Mouse (Mus musculus) hindbrain, embryonic 13.5 days (tissue): ENCODE results near the gene Frmd4b. TPM values are rescaled to one million over a fixed set of nuclear protein-coding genes. Genes with fewer than 3 reads are reported as not detected.
A peak's percentile ranks its signal among the peaks of the same experiment; 100 is the strongest.

ENCODE experiments used
- ATAC-seq: fragments of 200-750 bp; cut with Nextera tagmentation; 2 replicates; pipeline ENCODE4 v1.8.0; 2017; ENCODE audit warnings: moderate TSS enrichment; ENCODE audit not compliant: low FRiP score
- H3K27ac ChIP-seq: fragments of 300-500 bp; sonication (generic); 2 replicates; pipeline ENCODE4 v1.5.1; 2015; ENCODE audit warnings: inconsistent platforms, mild to moderate bottlenecking, moderate library complexity
- H3K27me3 ChIP-seq: fragments of 300-500 bp; sonication (generic); 2 replicates; pipeline ENCODE4 v1.6.1; 2015; ENCODE audit warnings: mild to moderate bottlenecking, inconsistent platforms
- H3K36me3 ChIP-seq: fragments of 300-500 bp; sonication (generic); 2 replicates; pipeline ENCODE4 v1.6.1; 2015; ENCODE audit warnings: mild to moderate bottlenecking, inconsistent platforms
- H3K4me1 ChIP-seq: fragments of 300-500 bp; sonication (generic); replicated peaks from 2 replicates; pipeline ENCODE4 v1.6.1; 2015; ENCODE audit warnings: inconsistent platforms
- H3K4me2 ChIP-seq: fragments of 300-500 bp; sonication (generic); 2 replicates; pipeline ENCODE4 v1.6.1; 2015; ENCODE audit warnings: inconsistent platforms, mild to moderate bottlenecking, moderate library complexity
- H3K4me3 ChIP-seq: fragments of 300-500 bp; sonication (generic); 2 replicates; pipeline ENCODE4 v1.5.1; 2015; ENCODE audit warnings: mild to moderate bottlenecking, inconsistent platforms
- H3K9ac ChIP-seq: fragments of 300-500 bp; sonication (generic); 2 replicates; pipeline ENCODE4 v1.6.1; 2015; ENCODE audit warnings: mild to moderate bottlenecking, inconsistent platforms
- H3K9me3 ChIP-seq: fragments of 300-500 bp; sonication (generic); 2 replicates; pipeline ENCODE4 v1.6.1; 2016; ENCODE audit warnings: inconsistent platforms
- WGBS: fragments of 180-500 bp; shearing (Covaris S2); methylation state at CpG from one replicate; pipeline ENCODE4 v1.1.7; 2015; 5-methylcytosine and 5-hydroxymethylcytosine counted together
- polyA plus RNA-seq: library from polyadenylated mRNA; unstranded; fragments of >200 nt; fragmentation: Nextera tagmentation; extraction: Ambion mirVana; gene quantifications from 2 replicates; pipeline ENCODE4 v1.2.1, GENCODE M21; 2015

Gene Frmd4b
- polyA plus RNA-seq, 1 experiment from 2014 or later = 31.4 TPM

- Histone ChIP-seq H3K9me3 (no peaks in the 10 kb centered on the region), H3K27me3 (no peaks in the 10 kb centered on the region), H3K4me3 (no peak overlapping the region), H3K27ac (0 out of 2 replicates have a peak overlapping the region, but pooled peaks have one; percentile 44), H3K4me1 (peaks cover 52% of the 10 kb centered on the region), H3K4me2 (no peak overlapping the region), H3K36me3 (no peaks in the 10 kb centered on the region), H3K9ac (no peak overlapping the region)
- WGBS = 72% methylated on average over 7 of the region's 7 CpGs
- ATAC-seq = no peak
Measured at GRCm38 (mm10) chr6:97578210-97578609, 39.1 kb downstream of the Frmd4b start.

GRCm38 (mm10) chr6:97577349-97577748 lies 40.0 kb downstream of the Frmd4b start:
- Histone ChIP-seq H3K36me3 (no peaks in the 10 kb centered on the region), H3K4me1 (peaks cover 43% of the 10 kb centered on the region), H3K4me3 (no peak overlapping the region), H3K9ac (no peak overlapping the region), H3K27ac (peak overlapping the region; percentile 83), H3K27me3 (no peaks in the 10 kb centered on the region), H3K9me3 (no peaks in the 10 kb centered on the region), H3K4me2 (no peak overlapping the region)
- WGBS = 43% methylated on average over 4 of the region's 4 CpGs
- no peak for ATAC-seq

GRCm38 (mm10) chr6:97576565-97577346 lies 40.6 kb downstream of the Frmd4b start:
- H3K9me3 ChIP-seq = no peaks in the 10 kb centered on the region
- H3K4me1 ChIP-seq = peaks cover 40% of the 10 kb centered on the region
- H3K4me3 ChIP-seq = no peak overlapping the region
- H3K36me3 ChIP-seq = no peaks in the 10 kb centered on the region
- no peaks in the 10 kb centered on the region for H3K27me3 ChIP-seq
- no peak overlapping the region for H3K4me2 ChIP-seq
- 9% methylated on average over 7 of the region's 7 CpGs for WGBS
- H3K27ac ChIP-seq = peak overlapping the region; percentile 83
- H3K9ac ChIP-seq = no peak overlapping the region
- peak; percentile 91 for ATAC-seq

- no peak overlapping the region for H3K4me2 ChIP-seq
- H3K4me3 ChIP-seq = no peak overlapping the region
- ATAC-seq = no peak
- peaks cover 40% of the 10 kb centered on the region for H3K4me1 ChIP-seq
- WGBS = 55% methylated on average over 7 of the region's 7 CpGs
- no peak overlapping the region for H3K9ac ChIP-seq
- no peaks in the 10 kb centered on the region for H3K36me3 ChIP-seq
- no peaks in the 10 kb centered on the region for H3K9me3 ChIP-seq
- H3K27ac ChIP-seq = peak overlapping the region; percentile 83
- no peaks in the 10 kb centered on the region for H3K27me3 ChIP-seq
Measured at GRCm38 (mm10) chr6:97576096-97576495, 41.2 kb downstream of the Frmd4b start.

GRCm38 (mm10) chr6:97574973-97575372 lies 42.4 kb downstream of the Frmd4b start:
- WGBS = 91% methylated on average over 5 of the region's 5 CpGs
- no peak overlapping the region for H3K4me2 ChIP-seq
- no peak overlapping the region for H3K27ac ChIP-seq
- no peak overlapping the region for H3K4me3 ChIP-seq
- ATAC-seq = no peak
- no peaks in the 10 kb centered on the region for H3K27me3 ChIP-seq
- H3K9ac ChIP-seq = no peak overlapping the region
- no peaks in the 10 kb centered on the region for H3K9me3 ChIP-seq
- H3K4me1 ChIP-seq = peaks cover 40% of the 10 kb centered on the region
- H3K36me3 ChIP-seq = no peaks in the 10 kb centered on the region

GRCm38 (mm10) chr6:97572226-97572625 lies 45.1 kb downstream of the Frmd4b start:
- H3K9me3 ChIP-seq = no peaks in the 10 kb centered on the region
- no peak overlapping the region for H3K4me3 ChIP-seq
- H3K36me3 ChIP-seq = no peaks in the 10 kb centered on the region
- H3K4me2 ChIP-seq = no peak overlapping the region
- H3K27ac ChIP-seq = no peak overlapping the region
- H3K27me3 ChIP-seq = no peaks in the 10 kb centered on the region
- no peak for ATAC-seq
- H3K4me1 ChIP-seq = peaks cover 22% of the 10 kb centered on the region
- H3K9ac ChIP-seq = no peak overlapping the region
- 81% methylated on average over 5 of the region's 5 CpGs for WGBS

GRCm38 (mm10) chr6:97568538-97568937 lies 48.8 kb downstream of the Frmd4b start:
- ATAC-seq = no peak
- WGBS = 71% methylated on average over 6 of the region's 6 CpGs

GRCm38 (mm10) chr6:97566746-97567145 lies 50.6 kb downstream of the Frmd4b start:
- 33% methylated on average over 4 of the region's 4 CpGs for WGBS
- H3K9me3 ChIP-seq = no peaks in the 10 kb centered on the region
- no peak for ATAC-seq

More at GRCm38 (mm10) chr6:97568538-97568937, 48.8 kb downstream of the Frmd4b start:
- H3K9ac ChIP-seq = no peak overlapping the region
- H3K27me3 ChIP-seq = no peaks in the 10 kb centered on the region
- no peak overlapping the region for H3K4me3 ChIP-seq
- peaks cover 28% of the 10 kb centered on the region for H3K4me1 ChIP-seq
- H3K9me3 ChIP-seq = no peaks in the 10 kb centered on the region
- no peak overlapping the region for H3K4me2 ChIP-seq
- H3K36me3 ChIP-seq = no peaks in the 10 kb centered on the region
- H3K27ac ChIP-seq = no peak overlapping the region

GRCm38 (mm10) chr6:97557147-97557546 lies 60.2 kb downstream of the Frmd4b start:
- ATAC-seq = no peak
- peak overlapping the region; percentile 70 for H3K27ac ChIP-seq
- no peak overlapping the region for H3K9ac ChIP-seq
- H3K36me3 ChIP-seq = no peaks in the 10 kb centered on the region
- H3K4me2 ChIP-seq = no peak overlapping the region
- H3K4me3 ChIP-seq = no peak overlapping the region
- no peaks in the 10 kb centered on the region for H3K9me3 ChIP-seq
- 62% methylated on average over 8 of the region's 8 CpGs for WGBS
- H3K4me1 ChIP-seq = peaks cover 55% of the 10 kb centered on the region
- H3K27me3 ChIP-seq = no peaks in the 10 kb centered on the region

More at GRCm38 (mm10) chr6:97566746-97567145, 50.6 kb downstream of the Frmd4b start:
- Histone ChIP-seq H3K4me1 (peaks cover 28% of the 10 kb centered on the region), H3K27me3 (no peaks in the 10 kb centered on the region), H3K4me3 (no peak overlapping the region), H3K36me3 (no peaks in the 10 kb centered on the region), H3K27ac (no peak overlapping the region), H3K9ac (no peak overlapping the region), H3K4me2 (no peak overlapping the region)

- no peak overlapping the region for H3K27ac ChIP-seq
- H3K4me1 ChIP-seq = peaks cover 68% of the 10 kb centered on the region
Measured at GRCm38 (mm10) chr6:97555637-97556036, 61.7 kb downstream of the Frmd4b start.

GRCm38 (mm10) chr6:97553431-97553830 lies 63.9 kb downstream of the Frmd4b start:
- 60% methylated on average over 4 of the region's 4 CpGs for WGBS
- Histone ChIP-seq H3K4me2 (no peak overlapping the region), H3K4me3 (no peak overlapping the region), H3K36me3 (no peaks in the 10 kb centered on the region), H3K9me3 (no peaks in the 10 kb centered on the region), H3K27ac (peak overlapping the region; percentile 76), H3K4me1 (peaks cover 80% of the 10 kb centered on the region), H3K27me3 (no peaks in the 10 kb centered on the region), H3K9ac (no peak overlapping the region; the same call in 1 of the 2 replicates)
- ATAC-seq = no peak

More at GRCm38 (mm10) chr6:97555637-97556036, 61.7 kb downstream of the Frmd4b start:
- Histone ChIP-seq H3K4me2 (no peak overlapping the region), H3K4me3 (no peak overlapping the region), H3K9me3 (no peaks in the 10 kb centered on the region), H3K9ac (no peak overlapping the region), H3K27me3 (no peaks in the 10 kb centered on the region), H3K36me3 (no peaks in the 10 kb centered on the region)
- WGBS = 91% methylated on average over 7 of the region's 7 CpGs
- no peak for ATAC-seq

GRCm38 (mm10) chr6:97552573-97552972 lies 64.8 kb downstream of the Frmd4b start:
- ATAC-seq = no peak

GRCm38 (mm10) chr6:97551884-97552283 lies 65.5 kb downstream of the Frmd4b start:
- peaks cover 6% of the 10 kb centered on the region for H3K36me3 ChIP-seq
- H3K9ac ChIP-seq = no peak overlapping the region
- no peak overlapping the region; the same call in 1 of the 2 replicates for H3K4me2 ChIP-seq

More at GRCm38 (mm10) chr6:97552573-97552972, 64.8 kb downstream of the Frmd4b start:
- Histone ChIP-seq H3K4me3 (no peak overlapping the region), H3K27ac (peak overlapping the region; percentile 76), H3K4me2 (no peak overlapping the region), H3K27me3 (no peaks in the 10 kb centered on the region), H3K4me1 (peaks cover 79% of the 10 kb centered on the region), H3K9ac (no peak overlapping the region), H3K36me3 (no peaks in the 10 kb centered on the region), H3K9me3 (no peaks in the 10 kb centered on the region)
- WGBS = 58% methylated on average over 3 of the region's 3 CpGs

More at GRCm38 (mm10) chr6:97551884-97552283, 65.5 kb downstream of the Frmd4b start:
- H3K4me1 ChIP-seq = peaks cover 72% of the 10 kb centered on the region
- 47% methylated on average over 8 of the region's 8 CpGs for WGBS
- H3K4me3 ChIP-seq = no peak overlapping the region
- no peaks in the 10 kb centered on the region for H3K27me3 ChIP-seq
- H3K27ac ChIP-seq = peak overlapping the region; percentile 64
- H3K9me3 ChIP-seq = 0 out of 2 replicates have a peak, but pooled peaks cover 5% of the 10 kb centered on the region
- ATAC-seq = no peak
